8 mouse cellular contexts compared by ENCODE assay signal in genomic region chr12:8923125-8923410, GRCm38 (mm10). TPM values are rescaled to one million over a fixed set of nuclear protein-coding genes. Genes with fewer than 3 reads are reported as not detected.
DNase-seq lines count a peak whose midpoint lies in the region; ATAC-seq and TF ChIP-seq lines count a peak whose summit lies in the region.

No protein-coding gene starts in this region.

- peak overlapping the region; percentile 99 for H3ac ChIP-seq in myocyte (ENCODE audit: control insufficient read depth, insufficient read length)

- 12% methylated on average over 5 of the region's 5 CpGs for WGBS in lung, embryonic 15.5 days
- 28% methylated on average over 5 of the region's 5 CpGs for WGBS in limb, embryonic 12.5 days

- no peaks in the 10 kb centered on the region for H3K9me3 ChIP-seq in lung, embryonic 15.5 days
- no peaks in the 10 kb centered on the region for H3K9me3 ChIP-seq in limb, embryonic 12.5 days

- peak overlapping the region; percentile 76 for H3K9ac ChIP-seq in lung, embryonic 15.5 days
- H3K9ac ChIP-seq in limb, embryonic 12.5 days (replicated peaks), result peak overlapping the region; percentile 92

- H3K4me1 ChIP-seq in lung, embryonic 15.5 days, result peaks cover 37% of the 10 kb centered on the region
- peaks cover 32% of the 10 kb centered on the region for H3K4me1 ChIP-seq in limb, embryonic 12.5 days (replicated peaks)

- H3K79me2 ChIP-seq in myocyte (ENCODE audit: control insufficient read depth, insufficient read depth), result peaks cover 61% of the 10 kb centered on the region

- H3K4me3 ChIP-seq in lung, embryonic 15.5 days, result peak overlapping the region; percentile 67
- H3K4me3 ChIP-seq in limb, embryonic 12.5 days (replicated peaks), result peak overlapping the region; percentile 78
- peak overlapping the region; percentile 98 for H3K4me3 ChIP-seq in myocyte

- ATAC-seq in lung, embryonic 15.5 days (ENCODE audit: borderline replicate concordance, extremely low read depth, low FRiP score, low TSS enrichment), result no peak
- no peak for ATAC-seq in limb, embryonic 12.5 days (ENCODE audit: insufficient number of reproducible peaks, insufficient read depth, low FRiP score, low TSS enrichment, low read depth)

- H3K4me2 ChIP-seq in lung, embryonic 15.5 days, result peak overlapping the region; percentile 59
- H3K4me2 ChIP-seq in limb, embryonic 12.5 days, result peak overlapping the region; percentile 81
- peak overlapping the region; percentile 94 for H3K4me2 ChIP-seq in myocyte (ENCODE audit: low read depth)

- TF ChIP-seq POLR2A in myocyte (IDR thresholded peaks at IDR 0.05; ENCODE audit: insufficient read length, low read depth), result no peak

- no peak overlapping the region; the same call in 1 of the 2 replicates for H3K27ac ChIP-seq in lung, embryonic 15.5 days
- H3K27ac ChIP-seq in limb, embryonic 12.5 days, result no peak overlapping the region

- H3K36me3 ChIP-seq in lung, embryonic 15.5 days, result no peaks in the 10 kb centered on the region
- H3K36me3 ChIP-seq in limb, embryonic 12.5 days, result peaks cover 29% of the 10 kb centered on the region
- peaks cover 17% of the 10 kb centered on the region for H3K36me3 ChIP-seq in myocyte (ENCODE audit: control insufficient read depth, insufficient read depth)

- H3K27me3 ChIP-seq in lung, embryonic 15.5 days, result no peaks in the 10 kb centered on the region
- no peaks in the 10 kb centered on the region for H3K27me3 ChIP-seq in limb, embryonic 12.5 days
- H3K27me3 ChIP-seq in myocyte (ENCODE audit: control insufficient read depth, insufficient read depth, insufficient read length), result no peaks in the 10 kb centered on the region

- DNase-seq in lung, postnatal 25 days (ENCODE audit: low spot score), result no peak
- DNase-seq in cerebellum, adult 8-10 months, result peak; percentile 24
- DNase-seq in gastrocnemius, postnatal 25 days, result peak; percentile 60
- DNase-seq in T-cell, adult 2 months (ENCODE audit: low spot score), result no peak
- no peak for DNase-seq in testis, postnatal 14 days (ENCODE audit: low spot score)

TF ChIP-seq in myocyte, 11 proteins besides CTCF, POLR2A, EP300 and RAD21:
- TF ChIP-seq SRF (IDR thresholded peaks at IDR 0.05; ENCODE audit: control insufficient read depth, insufficient read length, low read depth), result no peak
- no peak for TF ChIP-seq MYOD1 (IDR thresholded peaks at IDR 0.05; ENCODE audit: control insufficient read depth in 1 of 3, insufficient read length in 2 of 3, low read depth in 2 of 3)
- TF ChIP-seq REST (IDR thresholded peaks at IDR 0.05; ENCODE audit: insufficient read depth, insufficient read length), result no peak
- no peak for TF ChIP-seq POLR2AphosphoS2 (IDR thresholded peaks at IDR 0.05; ENCODE audit: insufficient read length, low read depth)
- no peak for TF ChIP-seq TCF3 (IDR thresholded peaks at IDR 0.05; ENCODE audit: insufficient read length, low read depth)
- TF ChIP-seq MAX (IDR thresholded peaks at IDR 0.05; ENCODE audit: low read depth), result no peak
- no peak for TF ChIP-seq TCF12 (IDR thresholded peaks at IDR 0.05; ENCODE audit: insufficient read depth, poor library complexity, severe bottlenecking)
- TF ChIP-seq MYOG (IDR thresholded peaks at IDR 0.05; ENCODE audit: control insufficient read depth in 1 of 3, insufficient read depth in 1 of 3, insufficient read length in 2 of 3, low read depth in 2 of 3), result no peak
- TF ChIP-seq CEBPB (IDR thresholded peaks at IDR 0.05; ENCODE audit: insufficient read depth, poor library complexity, severe bottlenecking), result no peak
- TF ChIP-seq E2F4 (IDR thresholded peaks at IDR 0.05; ENCODE audit: insufficient read depth), result no peak
- no peak for TF ChIP-seq USF1 (IDR thresholded peaks at IDR 0.05; ENCODE audit: low read depth)

RNA-seq across cellular contexts. Expression of gene Laptm4a, which starts 1.6 kb away (rescaled TPM):
- 335 and 336 TPM in 2 replicates for polyA plus RNA-seq in lung, embryonic 15.5 days (2015; fragmentation: Nextera tagmentation; extraction: Ambion mirVana)
- total RNA-seq in gastrocnemius, postnatal 25 days (2021), result 100 to 1,000 TPM; 222 to 266 TPM
- polyA plus RNA-seq in limb, embryonic 12.5 days (2016; fragmentation: Nextera tagmentation; extraction: Ambion mirVana), result 278 and 287 TPM in 2 replicates
- 491 TPM for polyA plus RNA-seq in myocyte (2012; fragmentation: generic; extraction: Trizol)

RNA-seq across cellular contexts. Expression of gene Matn3, which starts 24.7 kb away (rescaled TPM):
- 2.8 TPM in 2 replicates for polyA plus RNA-seq in lung, embryonic 15.5 days (2015; fragmentation: Nextera tagmentation; extraction: Ambion mirVana)
- under 1 TPM in 1 of 2 experiments, not detected in 1; 0.56 TPM for total RNA-seq in gastrocnemius, postnatal 25 days (2021)
- polyA plus RNA-seq in limb, embryonic 12.5 days (2016; fragmentation: Nextera tagmentation; extraction: Ambion mirVana), result 5.4 and 7.5 TPM in 2 replicates
- 0.01 TPM for polyA plus RNA-seq in myocyte (2012; fragmentation: generic; extraction: Trizol)

RNA-seq across cellular contexts. Expression of gene Wdr35, which starts 50.6 kb away (rescaled TPM):
- 20.7 and 22.8 TPM in 2 replicates for polyA plus RNA-seq in lung, embryonic 15.5 days (2015; fragmentation: Nextera tagmentation; extraction: Ambion mirVana)
- 1 to 10 TPM; 9.2 to 9.7 TPM for total RNA-seq in gastrocnemius, postnatal 25 days (2021)
- 32.6 and 32.9 TPM in 2 replicates for polyA plus RNA-seq in limb, embryonic 12.5 days (2016; fragmentation: Nextera tagmentation; extraction: Ambion mirVana)
- 9.5 TPM for polyA plus RNA-seq in myocyte (2012; fragmentation: generic; extraction: Trizol)

Comparison
In these comparisons a context has a peak if more than half of its experiments do, and no peak if none do; other contexts are left out.
1. DNase-seq: peak in cerebellum, adult 8-10 months (single experiment) and gastrocnemius, postnatal 25 days (single experiment); none in lung, postnatal 25 days (single experiment), T-cell, adult 2 months (single experiment) and testis, postnatal 14 days (single experiment).
2. Peak in every context shown above with its lines, with median percentiles within 50 percentile points of each other: H3K4me2 ChIP-seq and H3K4me3 ChIP-seq.